Mouse (Mus musculus) heart, embryonic 12.5 days (tissue): Measurements from ENCODE around the gene Sh2d3c. TPM values are rescaled to one million over a fixed set of nuclear protein-coding genes. Genes with fewer than 3 reads are reported as not detected.

Source experiments
- ATAC-seq: fragments of 200-750 bp; cut with Nextera tagmentation; 2 replicates; pipeline ENCODE4 v1.8.0; 2017; ENCODE audit warnings: moderate TSS enrichment, moderate library complexity; ENCODE audit not compliant: insufficient number of reproducible peaks, low FRiP score
- H3K27ac ChIP-seq: fragments of 300-500 bp; sonication (generic); 2 replicates; pipeline ENCODE4 v1.5.1; 2016; ENCODE audit warnings: mild to moderate bottlenecking, moderate library complexity; ENCODE audit not compliant: poor library complexity, severe bottlenecking
- H3K27me3 ChIP-seq: fragments of 300-500 bp; sonication (generic); replicated peaks from 2 replicates; pipeline ENCODE4 v1.6.1; 2016; ENCODE audit warnings: mild to moderate bottlenecking, moderate library complexity
- H3K36me3 ChIP-seq: fragments of 300-500 bp; sonication (generic); 2 replicates; pipeline ENCODE4 v1.6.1; 2016; ENCODE audit warnings: mild to moderate bottlenecking, moderate library complexity
- H3K4me1 ChIP-seq: fragments of 300-500 bp; sonication (generic); replicated peaks from 2 replicates; pipeline ENCODE4 v1.6.1; 2016; ENCODE audit warnings: mild to moderate bottlenecking
- H3K4me2 ChIP-seq: fragments of 300-500 bp; sonication (generic); 2 replicates; pipeline ENCODE4 v1.6.1; 2016; ENCODE audit warnings: mild to moderate bottlenecking, moderate library complexity
- H3K4me3 ChIP-seq: fragments of 300-500 bp; sonication (generic); 2 replicates; pipeline ENCODE4 v1.5.1; 2016; ENCODE audit warnings: mild to moderate bottlenecking
- H3K9ac ChIP-seq: fragments of 300-500 bp; sonication (generic); 2 replicates; pipeline ENCODE4 v1.6.1; 2016; ENCODE audit warnings: mild to moderate bottlenecking, moderate library complexity
- H3K9me3 ChIP-seq: fragments of 300-500 bp; sonication (generic); replicated peaks from 2 replicates; pipeline ENCODE4 v1.6.1; 2016; ENCODE audit warnings: mild to moderate bottlenecking, moderate library complexity
- WGBS: fragments of 180-500 bp; shearing (Covaris S2); methylation state at CpG from one replicate; pipeline ENCODE4 v1.1.7; 2016; 5-methylcytosine and 5-hydroxymethylcytosine counted together
- polyA plus RNA-seq: library from polyadenylated mRNA; unstranded; fragments of >200 nt; fragmentation: Nextera tagmentation; extraction: Ambion mirVana; gene quantifications from 2 replicates; pipeline ENCODE4 v1.2.1, GENCODE M21; 2016

The Sh2d3c gene
- polyA plus RNA-seq, 1 experiment from 2014 or later: 36.0 TPM

DNA sequence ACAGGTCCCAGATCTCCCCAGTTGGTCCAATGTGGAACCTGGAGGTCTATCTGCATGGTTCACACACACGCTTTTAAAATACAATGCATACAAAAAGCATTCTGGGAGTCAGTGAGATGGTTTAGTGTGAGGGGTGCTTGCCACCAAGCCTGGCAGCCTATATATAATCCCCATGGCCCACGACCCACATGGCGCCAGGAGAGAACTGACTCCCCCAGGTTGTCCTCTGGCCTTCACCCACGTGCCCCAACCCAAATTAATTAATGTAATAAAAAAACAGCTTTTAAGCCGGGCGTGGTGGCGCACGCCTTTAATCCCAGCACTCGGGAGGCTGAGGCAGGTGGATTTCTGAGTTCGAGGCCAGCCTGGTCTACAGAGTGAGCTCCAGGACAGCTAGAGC is 37.2 kb upstream of the Sh2d3c start:
- no peak overlapping the region for H3K4me2 ChIP-seq
- H3K4me3 ChIP-seq: no peak overlapping the region
- no peak overlapping the region for H3K9ac ChIP-seq
- no peaks in the 10 kb centered on the region for H3K9me3 ChIP-seq
- H3K27ac ChIP-seq: no peak overlapping the region
- ATAC-seq: no peak
- no peaks in the 10 kb centered on the region for H3K27me3 ChIP-seq
- WGBS: 90% methylated on average over 10 of the region's 10 CpGs
- H3K36me3 ChIP-seq: peaks cover 91% of the 10 kb centered on the region
- peaks cover 30% of the 10 kb centered on the region for H3K4me1 ChIP-seq

DNA sequence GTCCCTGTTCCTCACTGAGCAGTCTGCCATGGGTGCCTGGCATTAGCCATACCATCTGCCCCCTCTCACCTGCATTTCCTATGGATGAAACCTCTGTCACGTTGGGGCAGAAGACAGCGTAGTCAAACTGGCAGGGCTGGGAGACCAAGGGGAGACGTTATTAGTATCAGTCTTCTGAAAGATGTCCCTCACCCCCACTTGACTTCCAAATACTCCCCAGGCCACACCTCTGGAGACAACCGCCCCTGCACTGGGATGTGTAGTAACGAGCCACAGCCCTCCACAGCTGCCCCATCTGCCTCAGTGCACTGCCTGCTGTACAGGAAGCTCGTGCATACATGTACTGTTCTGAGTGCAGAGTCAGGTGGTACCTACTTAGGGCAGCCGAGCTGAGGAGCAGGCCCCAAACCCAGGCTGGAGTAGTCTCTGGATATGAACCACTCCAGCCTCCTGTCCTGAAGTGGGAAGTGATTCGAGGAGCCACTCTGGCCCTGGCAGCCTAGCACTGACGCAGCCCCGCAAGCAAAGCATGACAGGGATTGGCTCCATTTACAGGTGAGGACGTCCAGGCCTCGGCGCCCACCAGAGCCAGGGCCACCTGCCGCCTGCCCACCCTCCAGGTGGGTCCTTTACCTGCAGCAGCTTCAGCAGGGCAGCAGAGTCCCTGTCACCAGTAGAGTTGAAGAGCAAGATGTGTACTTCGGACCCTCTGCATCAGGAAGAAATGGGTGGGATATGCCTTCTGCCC is 36.0 kb upstream of the Sh2d3c start:
- 86% methylated on average over 15 of the region's 15 CpGs for WGBS
- Histone ChIP-seq H3K4me2 (no peak overlapping the region), H3K36me3 (peaks cover 82% of the 10 kb centered on the region), H3K27ac (0 out of 2 replicates have a peak overlapping the region, but pooled peaks have one; percentile 1), H3K27me3 (no peaks in the 10 kb centered on the region), H3K4me1 (peaks cover 26% of the 10 kb centered on the region), H3K4me3 (no peak overlapping the region), H3K9ac (no peak overlapping the region), H3K9me3 (no peaks in the 10 kb centered on the region)
- no peak for ATAC-seq

DNA sequence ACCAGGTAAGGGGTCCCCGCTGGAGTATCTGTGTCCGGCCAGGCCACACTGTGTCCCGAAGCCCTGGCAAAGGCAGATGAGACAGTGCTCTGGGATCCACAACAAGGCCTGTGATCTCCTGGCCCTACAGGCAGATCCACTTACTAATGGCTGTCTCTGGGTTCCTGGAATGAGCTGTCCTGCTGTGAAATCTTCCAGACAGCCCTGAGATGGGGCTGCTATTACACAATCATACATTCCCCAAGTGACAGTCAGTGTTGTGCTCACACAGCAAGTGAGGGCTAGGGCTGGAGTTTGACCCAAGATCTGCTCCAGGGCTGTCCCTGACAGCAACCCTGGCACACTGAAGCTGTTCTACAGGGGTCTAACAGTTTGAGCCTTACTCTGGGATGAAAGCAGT is 35.0 kb upstream of the Sh2d3c start:
- Histone ChIP-seq H3K27ac (no peak overlapping the region), H3K4me2 (no peak overlapping the region), H3K9me3 (no peaks in the 10 kb centered on the region), H3K9ac (no peak overlapping the region), H3K27me3 (no peaks in the 10 kb centered on the region), H3K4me3 (no peak overlapping the region), H3K36me3 (peaks cover 81% of the 10 kb centered on the region), H3K4me1 (peaks cover 17% of the 10 kb centered on the region)
- WGBS: 87% methylated on average over 3 of the region's 3 CpGs
- no peak for ATAC-seq

DNA sequence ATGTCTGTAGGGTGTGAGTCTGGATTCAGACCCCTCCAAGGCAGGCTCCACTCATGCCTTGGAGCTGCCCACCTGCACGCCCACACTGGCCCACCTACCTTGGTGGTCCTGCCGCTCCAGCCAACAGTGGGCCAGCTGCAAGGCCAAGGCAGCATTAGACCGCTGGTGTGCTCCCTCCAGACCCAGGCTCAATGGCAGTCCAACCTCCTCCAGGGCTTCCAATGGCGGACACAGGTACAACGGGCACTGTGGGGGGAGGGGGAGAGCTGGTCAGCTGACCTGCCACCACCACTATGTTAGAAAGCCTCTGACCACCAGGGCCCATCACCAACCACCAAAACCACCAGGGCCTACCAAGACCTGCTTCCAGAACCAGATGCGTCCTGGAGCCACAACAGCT is 34.2 kb upstream of the Sh2d3c start:
- Histone ChIP-seq H3K27me3 (no peaks in the 10 kb centered on the region), H3K4me3 (no peak overlapping the region), H3K27ac (no peak overlapping the region), H3K9ac (no peak overlapping the region), H3K9me3 (no peaks in the 10 kb centered on the region), H3K4me2 (no peak overlapping the region), H3K4me1 (peaks cover 9% of the 10 kb centered on the region; the same call in 1 of the 2 replicates), H3K36me3 (peaks cover 73% of the 10 kb centered on the region)
- WGBS: 91% methylated on average over 6 of the region's 6 CpGs
- no peak for ATAC-seq

DNA sequence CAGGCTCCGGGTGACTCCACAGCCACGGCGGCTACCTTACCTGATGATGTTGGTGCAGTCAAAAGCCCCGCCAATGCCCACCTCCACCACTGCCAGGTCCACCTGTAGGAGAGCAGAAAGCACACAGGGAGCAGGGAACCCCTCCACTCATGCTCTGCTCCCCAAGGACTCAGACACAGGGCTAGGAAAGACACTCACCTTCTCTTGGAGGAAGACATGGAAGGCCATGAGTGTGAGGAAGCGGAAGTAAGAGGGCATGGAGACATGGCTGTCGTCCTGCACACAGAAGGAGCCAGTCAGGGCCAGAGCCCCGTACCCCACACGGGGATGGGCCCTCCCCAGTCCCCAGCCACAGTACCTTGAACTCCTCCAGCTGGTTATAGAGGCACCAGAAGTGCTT is 33.3 kb upstream of the Sh2d3c start:
- no peak for ATAC-seq
- H3K4me1 ChIP-seq: peaks cover 10% of the 10 kb centered on the region
- 92% methylated on average over 8 of the region's 8 CpGs for WGBS
- H3K9me3 ChIP-seq: no peaks in the 10 kb centered on the region
- no peaks in the 10 kb centered on the region for H3K27me3 ChIP-seq
- H3K4me3 ChIP-seq: no peak overlapping the region
- H3K9ac ChIP-seq: no peak overlapping the region
- peaks cover 63% of the 10 kb centered on the region for H3K36me3 ChIP-seq
- no peak overlapping the region for H3K4me2 ChIP-seq
- H3K27ac ChIP-seq: no peak overlapping the region

DNA sequence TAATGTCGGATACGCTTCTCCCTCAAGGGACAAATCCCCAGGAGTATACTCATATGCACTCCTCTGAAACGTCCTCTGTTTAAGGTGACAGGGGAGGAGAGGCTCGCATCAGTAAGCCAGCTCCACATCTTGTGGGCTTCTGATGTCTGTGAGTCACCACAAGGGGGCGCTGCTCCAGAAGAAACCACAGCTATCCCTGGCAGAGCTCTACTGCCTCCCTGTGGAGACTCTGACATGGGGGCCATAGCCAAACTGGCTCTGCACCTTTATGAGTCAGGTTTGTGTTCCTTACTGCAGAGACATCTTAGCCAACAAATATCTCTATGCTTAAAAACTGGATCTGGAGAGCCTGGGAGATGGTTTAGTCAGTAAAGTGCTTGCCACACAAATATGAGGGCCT is 31.4 kb upstream of the Sh2d3c start:
- no peak for ATAC-seq
- 20% methylated on average over 5 of the region's 5 CpGs for WGBS
- Histone ChIP-seq H3K4me2 (no peak overlapping the region), H3K27me3 (no peaks in the 10 kb centered on the region), H3K36me3 (peaks cover 45% of the 10 kb centered on the region), H3K27ac (no peak overlapping the region), H3K4me1 (peaks cover 18% of the 10 kb centered on the region), H3K9ac (no peak overlapping the region), H3K4me3 (no peak overlapping the region), H3K9me3 (no peaks in the 10 kb centered on the region)

DNA sequence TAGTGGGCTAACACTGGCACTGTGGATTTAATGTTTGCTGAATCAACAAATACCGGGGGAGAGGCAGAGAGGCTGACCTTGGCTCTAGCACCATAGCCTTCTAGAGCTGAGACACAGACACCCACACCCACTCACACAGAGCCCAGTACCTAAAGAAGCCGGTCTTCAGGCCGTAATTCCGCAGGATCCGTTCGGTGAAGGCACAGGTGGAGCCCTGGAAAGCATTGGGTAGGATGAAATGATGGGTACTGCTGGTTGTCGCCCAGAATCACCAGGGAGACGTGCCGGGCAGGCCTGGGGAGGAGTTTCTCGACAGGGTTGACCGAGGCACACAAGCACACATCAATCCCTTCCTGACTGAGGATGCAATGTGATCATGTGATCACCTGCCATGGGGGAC is 29.8 kb upstream of the Sh2d3c start:
- H3K4me2 ChIP-seq: no peak overlapping the region
- no peak overlapping the region for H3K9ac ChIP-seq
- H3K27ac ChIP-seq: no peak overlapping the region
- H3K4me3 ChIP-seq: no peak overlapping the region
- H3K9me3 ChIP-seq: no peaks in the 10 kb centered on the region
- H3K4me1 ChIP-seq: peaks cover 18% of the 10 kb centered on the region
- WGBS: 83% methylated on average over 11 of the region's 11 CpGs
- no peak for ATAC-seq
- H3K36me3 ChIP-seq: peaks cover 29% of the 10 kb centered on the region
- no peaks in the 10 kb centered on the region for H3K27me3 ChIP-seq

DNA sequence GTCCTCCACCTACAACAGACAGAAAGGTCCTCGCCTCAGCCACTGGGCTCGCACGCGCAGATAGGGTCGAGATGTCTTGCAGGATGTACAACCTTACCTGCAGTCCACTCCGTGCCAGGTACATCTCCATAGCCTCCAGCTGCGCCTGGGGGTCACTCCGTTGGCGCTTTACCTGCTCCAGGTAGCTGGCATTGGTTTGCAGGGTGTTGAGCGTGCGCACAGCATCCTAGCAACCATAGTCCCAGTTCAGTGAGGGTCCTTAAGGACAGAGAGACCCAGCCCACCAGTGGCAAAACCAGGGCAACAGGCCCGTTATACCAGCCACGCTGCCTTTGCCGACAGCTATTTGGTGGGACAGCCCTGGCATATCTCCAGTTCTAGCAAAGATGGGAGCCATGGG is 28.4 kb upstream of the Sh2d3c start:
- Histone ChIP-seq H3K4me2 (peak overlapping the region; percentile 90), H3K36me3 (peaks cover 14% of the 10 kb centered on the region), H3K4me3 (peak overlapping the region; percentile 73), H3K9me3 (no peaks in the 10 kb centered on the region), H3K27me3 (no peaks in the 10 kb centered on the region), H3K9ac (peak overlapping the region; percentile 94; the same call in 1 of the 2 replicates), H3K4me1 (peaks cover 18% of the 10 kb centered on the region), H3K27ac (no peak overlapping the region)
- no peak for ATAC-seq
- 89% methylated on average over 14 of the region's 14 CpGs for WGBS

DNA sequence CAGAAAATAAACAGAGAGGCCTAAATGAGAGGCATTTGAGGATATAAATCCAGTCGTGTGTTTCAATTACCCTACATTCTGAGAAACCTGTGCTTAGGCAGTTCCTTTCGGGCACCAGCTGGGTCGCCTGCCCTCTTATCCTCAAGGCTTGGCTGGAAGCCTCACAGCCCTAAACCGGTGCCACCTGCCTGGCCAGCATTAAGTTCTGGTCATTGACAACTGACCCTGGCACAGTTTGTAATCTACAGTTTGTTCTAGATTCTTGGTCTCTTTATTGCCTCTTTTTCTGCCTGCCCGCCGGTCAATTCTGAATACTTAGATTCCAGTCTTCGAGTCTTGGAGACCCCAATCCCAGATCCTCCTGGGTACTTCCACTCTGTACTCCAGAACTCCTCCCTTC is 27.6 kb upstream of the Sh2d3c start:
- ATAC-seq: no peak
- 24% methylated on average over 7 of the region's 7 CpGs for WGBS
- no peak overlapping the region for H3K27ac ChIP-seq

DNA sequence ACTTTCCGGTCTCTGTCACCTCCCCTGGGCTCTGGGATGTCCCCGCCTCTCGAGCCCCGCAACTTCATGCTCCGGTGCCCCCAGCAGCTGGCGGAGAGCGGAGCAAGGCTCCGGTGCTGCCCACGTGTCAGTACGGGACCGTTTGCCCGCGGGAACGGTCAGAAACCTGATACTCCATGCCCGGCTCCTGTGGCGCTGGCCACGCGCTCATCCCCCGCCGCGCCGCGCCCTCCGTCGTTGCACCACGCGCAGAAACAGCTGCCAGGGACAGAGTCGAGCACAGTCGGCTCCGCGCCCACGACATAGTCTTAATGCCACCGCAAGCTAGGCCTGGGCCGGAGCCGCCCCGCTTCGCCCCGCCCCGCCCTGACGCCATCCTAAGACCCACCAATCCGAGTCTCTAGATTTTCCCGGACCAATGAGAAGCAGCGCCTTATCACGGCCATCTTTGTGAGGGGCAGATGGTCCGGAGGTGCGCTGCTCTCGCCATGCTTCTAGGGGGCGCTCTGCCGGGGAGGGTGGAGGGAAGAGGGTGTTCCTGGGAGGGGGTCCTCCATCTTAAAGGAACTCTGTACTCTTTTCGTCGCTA is 26.9 kb upstream of the Sh2d3c start:
- Histone ChIP-seq H3K4me1 (peaks cover 18% of the 10 kb centered on the region), H3K9ac (peak overlapping the region; percentile 94), H3K4me2 (peak overlapping the region; percentile 90), H3K4me3 (peak overlapping the region; percentile 73), H3K9me3 (no peaks in the 10 kb centered on the region), H3K27ac (peak overlapping the region; percentile 72), H3K36me3 (0 out of 2 replicates have a peak, but pooled peaks cover 3% of the 10 kb centered on the region), H3K27me3 (no peaks in the 10 kb centered on the region)
- peak; percentile 98 for ATAC-seq
- WGBS: under 1% methylated on average over 51 of the region's 51 CpGs

More for the DNA sequence above, 27.6 kb upstream of the Sh2d3c start:
- H3K4me2 ChIP-seq: peak overlapping the region; percentile 90
- H3K4me3 ChIP-seq: peak overlapping the region; percentile 73
- no peaks in the 10 kb centered on the region for H3K9me3 ChIP-seq
- peak overlapping the region; percentile 94 for H3K9ac ChIP-seq
- H3K36me3 ChIP-seq: peaks cover 6% of the 10 kb centered on the region; the same call in 1 of the 2 replicates
- no peaks in the 10 kb centered on the region for H3K27me3 ChIP-seq
- H3K4me1 ChIP-seq: peaks cover 18% of the 10 kb centered on the region

DNA sequence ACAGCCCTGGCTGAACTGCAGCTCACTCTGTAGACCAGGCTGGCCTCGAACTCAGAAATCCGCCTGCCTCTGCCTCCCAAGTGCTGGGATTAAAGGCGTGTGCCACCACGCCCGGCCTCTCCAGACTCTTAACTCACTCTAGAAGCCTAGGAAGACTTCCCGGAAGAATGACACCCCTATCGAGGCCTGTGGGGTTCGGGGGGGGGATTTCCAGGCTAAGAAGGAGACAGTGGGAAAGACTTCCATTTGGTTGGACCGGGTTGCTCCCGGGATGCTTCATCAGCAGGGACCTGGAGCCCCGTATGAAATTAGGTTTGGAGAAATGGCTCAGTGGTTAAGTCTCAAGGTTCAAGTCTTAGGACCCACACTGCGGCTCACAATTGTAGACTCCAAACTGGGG is 26.2 kb upstream of the Sh2d3c start:
- H3K4me1 ChIP-seq: peaks cover 14% of the 10 kb centered on the region
- H3K4me2 ChIP-seq: peak overlapping the region; percentile 90
- peak overlapping the region; percentile 35; the same call in 1 of the 2 replicates for H3K27ac ChIP-seq
- H3K9me3 ChIP-seq: no peaks in the 10 kb centered on the region
- no peak overlapping the region for H3K9ac ChIP-seq
- 0 out of 2 replicates have a peak, but pooled peaks cover 3% of the 10 kb centered on the region for H3K36me3 ChIP-seq
- 84% methylated on average over 12 of the region's 12 CpGs for WGBS
- H3K4me3 ChIP-seq: peak overlapping the region; percentile 73
- H3K27me3 ChIP-seq: no peaks in the 10 kb centered on the region
- no peak for ATAC-seq
